Mouse (Mus musculus) left cerebral cortex, postnatal 25 days (tissue): ENCODE data around the gene Adgrl2. TPM values are rescaled to one million over a fixed set of nuclear protein-coding genes. Genes with fewer than 3 reads are reported as not detected.

Experiments
- DNase-seq, 2 experiments: peaks; one replicate each; pipeline ENCODE4 v3.0.0; 2022; ENCODE audit warnings: low spot score in 2 of 2, mixed read lengths in 1 of 2
- intact Hi-C: fragments of 180-260 bp; cut with DNase I; formaldehyde crosslinking; loops from one replicate; pipeline ENCODE4 v1.15.1; 2025
- total RNA-seq, 2 experiments: library from RNA; stranded (reverse); gene quantifications; 2 replicates each; pipeline ENCODE4 v1.2.3; 2021

Adgrl2 gene
- total RNA-seq, 2 experiments from 2014 or later: 129 to 135 TPM

GRCm38 (mm10) chr3:148844182-148844581 is 146.2 kb downstream of the Adgrl2 start:
- no peak for DNase-seq
- intact Hi-C loops: loop anchor here (10.0 kb wide), 1 partner anchor 601 kb away; no protein-coding TSS in a partner anchor

- peak in 1 of 2 experiments; percentile 71 for DNase-seq
- intact Hi-C loops: loop anchor here (10.0 kb wide), 1 partner anchor 602 kb away; no protein-coding TSS in a partner anchor
These were observed 147.8 kb downstream of the Adgrl2 start for GRCm38 (mm10) chr3:148842533-148842932.

- intact Hi-C loops: no loop called here
- DNase-seq: no peak
These were observed 151.5 kb downstream of the Adgrl2 start for GRCm38 (mm10) chr3:148838835-148839296.

- DNase-seq: no peak
- intact Hi-C loops: no loop called here
These were observed 152.1 kb downstream of the Adgrl2 start for GRCm38 (mm10) chr3:148838095-148838834.

- DNase-seq: no peak
- intact Hi-C loops: no loop called here
These were observed 155.2 kb downstream of the Adgrl2 start for GRCm38 (mm10) chr3:148835136-148835535.

- DNase-seq: no peak
- intact Hi-C loops: no loop called here
These were observed 157.1 kb downstream of the Adgrl2 start for GRCm38 (mm10) chr3:148833070-148833769.

GRCm38 (mm10) chr3:148832001-148832400 is 158.4 kb downstream of the Adgrl2 start:
- DNase-seq: no peak
- intact Hi-C loops: no loop called here

- intact Hi-C loops: no loop called here
These were observed 161.8 kb downstream of the Adgrl2 start for GRCm38 (mm10) chr3:148828519-148828918.

GRCm38 (mm10) chr3:148823551-148823950 is 166.8 kb downstream of the Adgrl2 start:
- DNase-seq: no peak
- intact Hi-C loops: no loop called here

More at GRCm38 (mm10) chr3:148828519-148828918, 161.8 kb downstream of the Adgrl2 start:
- DNase-seq: no peak

GRCm38 (mm10) chr3:148821632-148822031 is 168.7 kb downstream of the Adgrl2 start:
- intact Hi-C loops: no loop called here
- no peak for DNase-seq

- intact Hi-C loops: loop anchor here (10.0 kb wide), 1 partner anchor 1825 kb away; no protein-coding TSS in a partner anchor
- no peak for DNase-seq
These were observed 170.9 kb downstream of the Adgrl2 start for GRCm38 (mm10) chr3:148819323-148820046.

GRCm38 (mm10) chr3:148818414-148819105 is 171.8 kb downstream of the Adgrl2 start:
- DNase-seq: no peak
- intact Hi-C loops: loop anchor here (10.0 kb wide), 1 partner anchor 1824 kb away; no protein-coding TSS in a partner anchor

GRCm38 (mm10) chr3:148817491-148817890 is 172.9 kb downstream of the Adgrl2 start:
- DNase-seq: no peak
- intact Hi-C loops: loop anchor here (10.0 kb wide), 1 partner anchor 1823 kb away; no protein-coding TSS in a partner anchor

- DNase-seq: no peak
- intact Hi-C loops: loop anchor here (10.0 kb wide), 1 partner anchor 1818 kb away; no protein-coding TSS in a partner anchor
These were observed 177.2 kb downstream of the Adgrl2 start for GRCm38 (mm10) chr3:148813121-148813520.

- intact Hi-C loops: loop anchor here (10.0 kb wide), 1 partner anchor 1817 kb away; no protein-coding TSS in a partner anchor
- no peak for DNase-seq
These were observed 178.3 kb downstream of the Adgrl2 start for GRCm38 (mm10) chr3:148812059-148812458.

- intact Hi-C loops: no loop called here
- no peak for DNase-seq
These were observed 183.4 kb downstream of the Adgrl2 start for GRCm38 (mm10) chr3:148806977-148807376.

GRCm38 (mm10) chr3:148793286-148793913 is 197.0 kb downstream of the Adgrl2 start:
- no peak for DNase-seq
- intact Hi-C loops: no loop called here

- DNase-seq: no peak
- intact Hi-C loops: no loop called here
These were observed 220.0 kb downstream of the Adgrl2 start for GRCm38 (mm10) chr3:148770310-148770709.
